Mouse (Mus musculus): Measurements from ENCODE around the gene Gm8271.
"Not testable (repeated sequence)": the region's sequence is repeated elsewhere in the genome, so short reads cannot be mapped to it uniquely, and the experiment has no call there.

Gene Gm8271

DNA sequence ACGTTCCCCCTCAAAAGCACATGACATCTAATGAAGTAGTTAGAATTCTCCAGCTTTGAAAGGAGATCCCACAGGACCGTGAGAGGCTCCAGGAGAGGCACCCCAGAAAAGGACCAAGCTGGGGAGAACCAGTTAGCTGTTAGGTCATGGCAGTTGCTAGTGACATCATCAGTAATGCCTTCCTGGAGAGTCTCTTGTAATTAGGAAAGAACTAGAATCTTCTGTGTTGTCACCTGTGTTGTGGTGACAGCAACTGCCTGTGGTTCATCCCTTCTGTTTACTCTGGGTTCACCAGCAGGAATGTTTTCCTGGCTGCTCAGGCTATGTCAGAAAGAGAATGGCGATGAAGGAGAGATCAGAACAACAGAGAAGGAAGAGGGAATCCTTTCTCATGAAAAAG is at the start of gene Gm8271:
Gm8271 (plus strand) TSS at position 301 of the 400 bp plus-strand sequence.
- DNase-seq (ENCODE audit: extremely low spot score, low read depth, low spot score): not testable (repeated sequence)

DNA sequence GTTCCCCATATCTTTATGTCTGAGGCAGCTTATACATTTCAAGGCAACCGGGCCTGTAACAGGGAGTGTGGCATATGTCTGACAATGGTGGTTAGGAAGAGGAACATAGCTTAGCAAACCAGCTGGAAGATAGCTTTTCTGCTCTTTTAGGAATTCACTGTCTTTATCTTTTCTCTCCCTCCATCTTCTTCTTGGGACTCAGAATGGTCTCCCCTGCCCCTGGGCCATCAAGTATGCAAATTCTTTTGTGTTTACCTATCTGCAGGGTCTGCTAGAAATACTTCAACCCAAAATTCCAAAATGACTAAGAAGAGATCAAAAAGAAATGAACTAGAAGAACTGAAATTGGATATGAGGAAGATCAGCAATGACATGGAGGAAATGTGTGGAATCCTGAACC is 21.4 kb upstream of the Gm8271 start, which contains the start of gene Gm3317:
Gm3317 (plus strand) TSS at position 301 of the 400 bp plus-strand sequence.
- DNase-seq (ENCODE audit: extremely low spot score, low read depth, low spot score): not testable (repeated sequence)

All from hindlimb bud, embryonic 11.5 days (tissue).